Mouse (Mus musculus) heart, adult 2 months (tissue): ENCODE results near the gene Adgrf3. TPM values are rescaled to one million over a fixed set of nuclear protein-coding genes. Genes with fewer than 3 reads are reported as not detected.

Experiments used
- DNase-seq, 2 experiments: peaks; one replicate each; pipeline ENCODE4 v3.0.0; 2021
- H3K27ac ChIP-seq: fragments of 200-600 bp; 2 replicates; pipeline ENCODE4 v1.8.1; 2022
- H3K27me3 ChIP-seq: fragments of 200-500 bp; 2 replicates; pipeline ENCODE4 v1.6.1; 2012; ENCODE audit warnings: mild to moderate bottlenecking, low read length, inconsistent platforms, mixed read lengths; ENCODE audit not compliant: control insufficient read depth, insufficient read depth
- H3K36me3 ChIP-seq: fragments of 200-500 bp; 2 replicates; pipeline ENCODE4 v1.6.1; 2012; ENCODE audit warnings: low read length, inconsistent platforms; ENCODE audit not compliant: control insufficient read depth, insufficient read depth
- H3K4me1 ChIP-seq: fragments of 200-500 bp; 2 replicates; pipeline ENCODE4 v1.6.1; 2011; ENCODE audit warnings: low read length; ENCODE audit not compliant: control insufficient read depth, insufficient read depth
- H3K4me3 ChIP-seq: fragments of 200-600 bp; 2 replicates; pipeline ENCODE4 v1.8.1; 2022
- H3K79me2 ChIP-seq: fragments of 200-500 bp; replicated peaks from 2 replicates; pipeline ENCODE4 v1.6.1; 2012; ENCODE audit warnings: mild to moderate bottlenecking, inconsistent platforms, low read length, moderate library complexity, mixed read lengths; ENCODE audit not compliant: control insufficient read depth, insufficient read depth
- H3K9ac ChIP-seq: fragments of 200-500 bp; 2 replicates; pipeline ENCODE4 v1.6.1; 2012; ENCODE audit warnings: low read depth, mild to moderate bottlenecking, control low read depth, inconsistent platforms, low read length, mixed read lengths
- CTCF ChIP-seq: fragments of 200-600 bp; IDR thresholded peaks from 2 replicates; pipeline ENCODE4 v1.8.1; 2022; ENCODE audit warnings: antibody characterized with exemption, mild to moderate bottlenecking, moderate library complexity
- EP300 ChIP-seq: fragments of 200-500 bp; IDR thresholded peaks from 2 replicates; pipeline ENCODE4 v1.6.1; 2011; ENCODE audit warnings: low read depth, low read length, control low read depth; ENCODE audit not compliant: insufficient read depth
- POLR2A ChIP-seq: fragments of 200-500 bp; IDR thresholded peaks from 2 replicates; pipeline ENCODE4 v1.6.1; 2011; ENCODE audit warnings: mild to moderate bottlenecking, low read depth, low read length, control low read depth; ENCODE audit not compliant: insufficient read depth
- WGBS: fragments of 180-500 bp; shearing (Covaris S2); methylation state at CpG from one replicate; pipeline ENCODE4 v1.1.7; 2018; 5-methylcytosine and 5-hydroxymethylcytosine counted together
- intact Hi-C: fragments of 180-260 bp; cut with DNase I; formaldehyde crosslinking; loops from one replicate; pipeline ENCODE4 v1.15.1; 2025
- polyA plus RNA-seq: library from polyadenylated mRNA; depleted of rRNA; stranded (reverse); fragments of >200 nt; gene quantifications from 2 replicates; pipeline ENCODE4 v1.2.3, GENCODE M21; 2012
- total RNA-seq, 2 experiments: library from RNA; stranded (reverse); gene quantifications; 2 replicates each; pipeline ENCODE4 v1.2.3; 2021

Adgrf3 gene
- total and polyA plus RNA-seq, 3 experiments, result 0.12 to 0.20 TPM; not detected in 1

GRCm38 (mm10) chr5:30202221-30202620 lies 3.3 kb downstream of the Adgrf3 start:
- 76% methylated on average over 7 of the region's 7 CpGs for WGBS

DNA sequence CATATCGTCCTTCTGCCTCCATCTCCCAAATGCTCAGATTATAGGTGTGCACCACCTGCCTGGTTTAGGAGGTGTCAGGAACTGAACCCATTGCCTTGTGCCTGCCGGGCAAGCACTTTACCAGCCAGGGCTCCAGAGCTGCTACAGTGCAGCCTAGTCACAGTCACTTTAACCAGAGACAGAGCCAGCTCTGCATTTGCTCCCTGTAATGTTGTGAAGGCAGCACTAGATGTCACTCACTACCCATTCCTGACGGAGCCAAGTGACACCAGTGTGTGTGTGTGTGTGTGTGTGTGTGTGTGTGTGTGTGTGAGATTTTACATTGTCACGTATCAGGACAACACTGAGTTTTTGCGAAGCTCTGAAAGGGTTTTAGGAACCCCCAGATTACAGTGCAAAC lies 4.0 kb downstream of the Adgrf3 start:
- Histone ChIP-seq H3K4me3 (no peak overlapping the region), H3K36me3 (no peaks in the 10 kb centered on the region), H3K4me1 (no peaks in the 10 kb centered on the region), H3K27me3 (no peaks in the 10 kb centered on the region), H3K9ac (no peak overlapping the region), H3K27ac (no peak overlapping the region), H3K79me2 (no peaks in the 10 kb centered on the region)
- 0 out of 2 replicates have a peak, but pooled peaks have one; percentile 50 for TF ChIP-seq EP300
- no peak for TF ChIP-seq POLR2A
- peak; percentile 63 for TF ChIP-seq CTCF
- 28% methylated on average over 5 of the region's 5 CpGs for WGBS
- intact Hi-C loops, result no loop called here
- no peak for DNase-seq

More at GRCm38 (mm10) chr5:30202221-30202620, 3.3 kb downstream of the Adgrf3 start:
- H3K27ac ChIP-seq, result no peak overlapping the region
- no peaks in the 10 kb centered on the region for H3K27me3 ChIP-seq
- TF ChIP-seq POLR2A, result no peak
- TF ChIP-seq CTCF, result no peak
- TF ChIP-seq EP300, result no peak
- H3K9ac ChIP-seq, result no peak overlapping the region
- H3K4me1 ChIP-seq, result no peaks in the 10 kb centered on the region
- H3K36me3 ChIP-seq, result no peaks in the 10 kb centered on the region
- no peaks in the 10 kb centered on the region for H3K79me2 ChIP-seq
- intact Hi-C loops, result no loop called here
- no peak for DNase-seq
- no peak overlapping the region for H3K4me3 ChIP-seq

DNA sequence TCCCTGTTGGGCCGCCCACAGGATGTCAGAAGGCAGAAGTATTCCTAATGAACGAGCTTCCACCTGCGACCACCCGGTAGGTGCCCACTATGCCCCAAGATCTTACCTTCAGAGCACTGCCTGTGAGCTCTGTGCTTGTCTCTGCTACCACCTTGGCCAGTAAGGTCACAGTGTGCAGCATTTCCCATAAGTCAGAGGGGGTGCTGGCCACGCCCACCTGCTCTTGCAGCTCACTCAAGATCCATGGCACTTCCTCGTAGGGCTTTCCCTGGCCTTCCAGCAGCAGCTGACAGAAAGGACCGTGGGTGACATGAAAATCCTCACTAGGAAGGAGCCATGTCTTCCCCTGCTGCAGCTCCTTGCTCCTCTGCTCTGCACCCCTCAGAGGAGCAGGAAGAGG lies 7.3 kb downstream of the Adgrf3 start:
- intact Hi-C loops, result no loop called here
- no peaks in the 10 kb centered on the region for H3K27me3 ChIP-seq
- 65% methylated on average over 7 of the region's 7 CpGs for WGBS
- no peak overlapping the region for H3K4me3 ChIP-seq
- H3K79me2 ChIP-seq, result no peaks in the 10 kb centered on the region
- H3K27ac ChIP-seq, result no peak overlapping the region
- no peak for DNase-seq
- TF ChIP-seq CTCF (no peak), EP300 (no peak), POLR2A (no peak)
- H3K9ac ChIP-seq, result no peak overlapping the region
- H3K4me1 ChIP-seq, result no peaks in the 10 kb centered on the region
- H3K36me3 ChIP-seq, result no peaks in the 10 kb centered on the region

GRCm38 (mm10) chr5:30195340-30195739 lies 10.2 kb downstream of the Adgrf3 start:
- H3K36me3 ChIP-seq, result no peaks in the 10 kb centered on the region
- H3K27ac ChIP-seq, result no peak overlapping the region
- H3K4me1 ChIP-seq, result no peaks in the 10 kb centered on the region
- H3K4me3 ChIP-seq, result no peak overlapping the region
- no peaks in the 10 kb centered on the region for H3K27me3 ChIP-seq
- TF ChIP-seq POLR2A (no peak), EP300 (no peak), CTCF (no peak)
- intact Hi-C loops, result no loop called here
- no peak overlapping the region for H3K9ac ChIP-seq
- 89% methylated on average over 5 of the region's 5 CpGs for WGBS
- H3K79me2 ChIP-seq, result no peaks in the 10 kb centered on the region
- DNase-seq, result no peak

- intact Hi-C loops, result no loop called here
- peaks cover 3% of the 10 kb centered on the region for H3K36me3 ChIP-seq
- no peaks in the 10 kb centered on the region for H3K79me2 ChIP-seq
- no peak overlapping the region for H3K27ac ChIP-seq
- TF ChIP-seq CTCF, result peak; percentile 57
- TF ChIP-seq POLR2A, result no peak
- WGBS, result 70% methylated on average over 1 of the region's 1 CpGs
- H3K9ac ChIP-seq, result no peak overlapping the region
- DNase-seq, result no peak
- H3K27me3 ChIP-seq, result no peaks in the 10 kb centered on the region
- no peaks in the 10 kb centered on the region for H3K4me1 ChIP-seq
- no peak overlapping the region for H3K4me3 ChIP-seq
These were observed 13.1 kb downstream of the Adgrf3 start for GRCm38 (mm10) chr5:30192452-30192851.

GRCm38 (mm10) chr5:30187687-30188485 lies 17.6 kb downstream of the Adgrf3 start:
- WGBS, result 80% methylated on average over 12 of the region's 12 CpGs

More at GRCm38 (mm10) chr5:30187687-30188485, 17.6 kb downstream of the Adgrf3 start:
- H3K9ac ChIP-seq, result no peak overlapping the region
- no peak for DNase-seq
- intact Hi-C loops, result loop anchor here (5.0 kb wide), 1 partner anchor 46 kb away; no protein-coding TSS in a partner anchor
- no peaks in the 10 kb centered on the region for H3K27me3 ChIP-seq
- no peaks in the 10 kb centered on the region for H3K79me2 ChIP-seq
- no peaks in the 10 kb centered on the region for H3K4me1 ChIP-seq
- TF ChIP-seq EP300 (no peak), CTCF (no peak), POLR2A (no peak)
- no peak overlapping the region for H3K4me3 ChIP-seq
- peaks cover 10% of the 10 kb centered on the region for H3K36me3 ChIP-seq
- H3K27ac ChIP-seq, result no peak overlapping the region
